ENCODE assay signal across 27 mouse cellular contexts in genomic region chr16:95941575-95941974, GRCm38 (mm10).
"Had no signal": no experiment of that assay in that cellular context is flagged by ENCODE, and none has a peak within 500 bp of the region (broad histone marks: within the 10 kb centered on the region; RNA-seq: fewer than 3 reads in every experiment).

No protein-coding gene starts in this region.

- ATAC-seq: hindbrain, postnatal 0 days; intestine, embryonic 16.5 days; liver, embryonic 12.5 days had no signal

- H3K9ac ChIP-seq: heart, embryonic 13.5 days; heart, embryonic 15.5 days; hindbrain, embryonic 13.5 days; hindbrain, embryonic 15.5 days; kidney, embryonic 15.5 days; limb, embryonic 12.5 days; limb, embryonic 15.5 days; liver, embryonic 12.5 days had no signal

- H3K4me3 ChIP-seq: heart, adult 2 months; heart, embryonic 13.5 days; heart, embryonic 15.5 days; hindbrain, embryonic 10.5 days; hindbrain, embryonic 13.5 days; hindbrain, embryonic 15.5 days; kidney, embryonic 15.5 days; limb, embryonic 12.5 days; limb, embryonic 15.5 days; liver, embryonic 12.5 days had no signal

- H3K27ac ChIP-seq: heart, adult 2 months; heart, embryonic 13.5 days; heart, embryonic 15.5 days; hindbrain, embryonic 10.5 days; hindbrain, embryonic 13.5 days; hindbrain, embryonic 15.5 days; hindbrain, postnatal 0 days; kidney, embryonic 15.5 days; kidney, postnatal 0 days; limb, embryonic 12.5 days; limb, embryonic 15.5 days; liver, embryonic 12.5 days had no signal

- H3K27me3 ChIP-seq: heart, embryonic 13.5 days; heart, embryonic 15.5 days; hindbrain, embryonic 15.5 days; kidney, embryonic 15.5 days; limb, embryonic 12.5 days; limb, embryonic 15.5 days; liver, embryonic 12.5 days had no signal

- H3K9me3 ChIP-seq: heart, embryonic 15.5 days; hindbrain, embryonic 15.5 days; limb, embryonic 15.5 days had no signal

- H3K4me2 ChIP-seq: heart, embryonic 11.5 days; heart, embryonic 13.5 days; heart, embryonic 15.5 days; hindbrain, embryonic 13.5 days; hindbrain, embryonic 15.5 days; kidney, embryonic 15.5 days; limb, embryonic 12.5 days; limb, embryonic 15.5 days; liver, embryonic 12.5 days had no signal

- H3K36me3 ChIP-seq: heart, embryonic 13.5 days; heart, embryonic 15.5 days; hindbrain, embryonic 10.5 days; hindbrain, embryonic 13.5 days; hindbrain, embryonic 15.5 days; kidney, embryonic 15.5 days; limb, embryonic 15.5 days; liver, embryonic 12.5 days had no signal

- DNase-seq: gastrocnemius, postnatal 14 days; gastrocnemius, postnatal 36 days; heart, adult 11 months; heart, adult 2 months; heart, postnatal 14 days; heart, postnatal 36 days; kidney, adult 11 months; kidney, adult 2 months; kidney, adult 9 months; kidney, postnatal 14 days; kidney, postnatal 36 days; layer of hippocampus, adult 9-11 months; layer of hippocampus, postnatal 36 days; left cerebral cortex, postnatal 4 days had no signal

- H3K4me1 ChIP-seq: hindbrain, embryonic 10.5 days; hindbrain, embryonic 13.5 days; liver, embryonic 12.5 days had no signal
